Mouse (Mus musculus) left cerebral cortex, postnatal 25 days (tissue): ENCODE results near the gene Rnf186. TPM values are rescaled to one million over a fixed set of nuclear protein-coding genes. Genes with fewer than 3 reads are reported as not detected.
A peak's percentile ranks its signal among the peaks of the same experiment; 100 is the strongest.
"Not testable (repeated sequence)": the region's sequence is repeated elsewhere in the genome, so short reads cannot be mapped to it uniquely, and the experiment has no call there.

ENCODE experiments used
- DNase-seq, 2 experiments: peaks; one replicate each; pipeline ENCODE4 v3.0.0; 2022; ENCODE audit warnings: low spot score in 2 of 2, mixed read lengths in 1 of 2
- intact Hi-C: fragments of 180-260 bp; cut with DNase I; formaldehyde crosslinking; loops from one replicate; pipeline ENCODE4 v1.15.1; 2025
- total RNA-seq, 2 experiments: library from RNA; stranded (reverse); gene quantifications; 2 replicates each; pipeline ENCODE4 v1.2.3; 2021

Rnf186 gene
- total RNA-seq, 2 experiments from 2014 or later, result not detected

- no peak for DNase-seq
- intact Hi-C loops, result no loop called here
These were observed 2.1 kb downstream of the Rnf186 start for GRCm38 (mm10) chr4:138968772-138969556.

- intact Hi-C loops, result loop anchor here (5.0 kb wide), 1 partner anchor 108 kb away; the partner anchor contains the start of gene Htr6
- no peak for DNase-seq
These were observed 2.8 kb downstream of the Rnf186 start for GRCm38 (mm10) chr4:138969736-138970135.

- no peak for DNase-seq
- intact Hi-C loops, result loop anchor here (5.0 kb wide), 1 partner anchor 106 kb away; the partner anchor contains the start of gene Htr6
These were observed 4.5 kb downstream of the Rnf186 start for GRCm38 (mm10) chr4:138971371-138971770.

- DNase-seq, result peak; percentile 45 to 46
- intact Hi-C loops, result loop anchor here (5.0 kb wide), 1 partner anchor 105 kb away; the partner anchor contains the start of gene Htr6
These were observed 5.4 kb downstream of the Rnf186 start for GRCm38 (mm10) chr4:138972139-138972826.

- intact Hi-C loops, result loop anchor here (5.0 kb wide), 1 partner anchor 104 kb away; the partner anchor contains the start of gene Htr6
These were observed 6.2 kb downstream of the Rnf186 start, which contains the start of gene Tmco4 for GRCm38 (mm10) chr4:138972827-138973718. Gene Tmco4 (plus strand): TSS chr4:138972888.

GRCm38 (mm10) chr4:138973719-138974115, 6.8 kb downstream of the Rnf186 start:
- intact Hi-C loops, result loop anchor here (5.0 kb wide), 1 partner anchor 104 kb away; the partner anchor contains the start of gene Htr6
- no peak for DNase-seq

More at GRCm38 (mm10) chr4:138972827-138973718, 6.2 kb downstream of the Rnf186 start, which contains the start of gene Tmco4:
- DNase-seq, result peak; percentile 31 to 53

GRCm38 (mm10) chr4:138974540-138974939, 7.6 kb downstream of the Rnf186 start:
- intact Hi-C loops, result loop anchor here (5.0 kb wide), 1 partner anchor 103 kb away; the partner anchor contains the start of gene Htr6
- DNase-seq, result not testable (repeated sequence)

GRCm38 (mm10) chr4:138975194-138975593, 8.3 kb downstream of the Rnf186 start:
- DNase-seq, result no peak
- intact Hi-C loops, result no loop called here

- intact Hi-C loops, result no loop called here
- no peak for DNase-seq
These were observed 9.1 kb downstream of the Rnf186 start for GRCm38 (mm10) chr4:138976046-138976445.

- intact Hi-C loops, result no loop called here
- no peak for DNase-seq
These were observed 13.1 kb downstream of the Rnf186 start for GRCm38 (mm10) chr4:138980021-138980420.

- DNase-seq, result no peak
- intact Hi-C loops, result no loop called here
These were observed 14.0 kb downstream of the Rnf186 start for GRCm38 (mm10) chr4:138980771-138981420.

- intact Hi-C loops, result no loop called here
- DNase-seq, result no peak
These were observed 16.5 kb downstream of the Rnf186 start for GRCm38 (mm10) chr4:138983422-138983821.

GRCm38 (mm10) chr4:138984744-138985143, 17.8 kb downstream of the Rnf186 start:
- intact Hi-C loops, result no loop called here
- no peak for DNase-seq

- intact Hi-C loops, result no loop called here
- DNase-seq, result no peak
These were observed 19.4 kb downstream of the Rnf186 start for GRCm38 (mm10) chr4:138986280-138986679.

GRCm38 (mm10) chr4:138994389-138994788, 27.5 kb downstream of the Rnf186 start:
- intact Hi-C loops, result no loop called here
- no peak for DNase-seq

GRCm38 (mm10) chr4:138996410-138996809, 29.5 kb downstream of the Rnf186 start:
- no peak for DNase-seq
- intact Hi-C loops, result loop anchor here (5.0 kb wide), 1 partner anchor 81 kb away; the partner anchor contains the start of gene Htr6

GRCm38 (mm10) chr4:138997121-138997520, 30.2 kb downstream of the Rnf186 start:
- intact Hi-C loops, result loop anchor here (5.0 kb wide), 1 partner anchor 80 kb away; the partner anchor contains the start of gene Htr6
- DNase-seq, result no peak

GRCm38 (mm10) chr4:138998611-138999010, 31.7 kb downstream of the Rnf186 start:
- intact Hi-C loops, result loop anchor here (5.0 kb wide), 1 partner anchor 79 kb away; the partner anchor contains the start of gene Htr6
- peak; percentile 22 to 79 for DNase-seq
